Mouse (Mus musculus): Measurements from ENCODE around the gene Dnajb12.
"Not testable (repeated sequence)": the region's sequence is repeated elsewhere in the genome, so short reads cannot be mapped to it uniquely, and the experiment has no call there.

The Dnajb12 gene

GRCm38 (mm10) chr10:59872651-59873050, 6.7 kb upstream of the Dnajb12 start:
- not testable (repeated sequence) for DNase-seq

DNA sequence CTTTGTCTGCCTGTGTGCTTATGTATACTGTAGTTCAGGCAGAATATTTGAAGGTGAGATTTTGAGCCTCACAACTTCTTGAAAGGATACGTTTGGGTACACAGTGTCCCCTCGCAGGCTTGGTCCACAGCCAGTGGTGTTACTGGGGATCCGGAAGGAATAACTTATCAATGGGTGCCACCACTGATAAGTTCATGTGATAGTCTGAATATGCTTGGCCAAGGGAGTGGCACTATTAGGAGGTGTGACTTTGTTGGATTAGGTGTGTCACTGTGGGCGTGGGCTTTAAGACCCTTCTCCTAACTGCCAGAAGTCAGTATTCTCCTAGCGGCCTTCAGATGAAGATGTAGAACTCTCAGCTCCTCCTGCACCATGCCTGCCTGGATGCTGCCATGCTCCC, 6.2 kb upstream of the Dnajb12 start:
- DNase-seq = no peak

DNA sequence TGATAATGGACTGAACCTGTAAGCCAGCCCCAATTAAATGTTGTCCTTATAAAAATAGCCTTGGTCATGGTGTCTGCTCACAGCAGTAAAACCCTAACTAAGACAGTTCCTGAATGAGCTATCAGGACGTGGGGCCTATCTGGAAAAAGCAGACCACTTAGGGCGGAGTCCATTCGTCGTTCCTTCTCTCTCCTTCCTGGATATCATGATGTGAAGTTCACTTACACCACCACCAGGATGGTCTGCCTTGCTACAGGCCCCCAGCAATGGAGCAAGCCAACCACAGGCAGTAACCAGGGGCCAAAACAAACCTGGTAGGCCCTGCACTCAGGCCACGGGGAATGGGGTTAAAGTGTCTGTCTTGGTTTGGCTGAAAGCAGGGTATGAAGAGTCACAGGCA, 5.7 kb upstream of the Dnajb12 start:
- DNase-seq = no peak

GRCm38 (mm10) chr10:59875396-59875795, 4.0 kb upstream of the Dnajb12 start:
- DNase-seq = no peak

- DNase-seq = not testable (repeated sequence)
Measured at GRCm38 (mm10) chr10:59876698-59877097, 2.7 kb upstream of the Dnajb12 start.

DNA sequence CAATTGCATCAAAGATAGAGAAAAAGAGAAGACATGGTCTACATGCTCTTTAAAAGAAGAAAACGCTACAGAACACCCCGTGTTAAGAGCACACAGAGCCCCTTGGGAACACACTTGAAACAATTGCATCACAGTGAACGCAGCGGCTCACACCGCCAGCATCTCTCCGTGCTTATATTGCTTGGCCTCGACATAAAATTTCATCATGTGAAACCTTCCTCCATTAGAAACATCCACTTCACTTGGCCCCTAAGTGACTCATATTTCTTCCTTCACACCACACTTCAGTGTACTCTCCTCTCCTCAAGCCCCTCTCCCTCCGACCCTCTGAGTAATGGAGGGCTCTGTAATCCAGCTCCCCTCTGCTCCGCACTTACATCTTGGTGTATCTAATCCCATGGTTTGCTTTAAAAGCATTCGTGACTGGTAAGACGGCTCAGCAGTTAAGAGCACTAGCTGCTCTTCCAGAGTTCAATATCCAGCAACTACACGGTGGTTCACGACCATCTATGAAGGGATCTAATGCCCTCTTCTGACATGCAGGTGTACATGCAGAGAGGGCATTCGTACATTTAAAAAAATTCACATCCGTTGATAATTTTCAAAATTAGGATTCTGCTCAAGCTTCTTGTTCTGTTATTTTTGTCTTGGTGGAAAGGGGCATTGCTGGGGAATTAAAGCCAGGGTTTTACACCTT, 1.8 kb upstream of the Dnajb12 start:
- no peak for DNase-seq

DNA sequence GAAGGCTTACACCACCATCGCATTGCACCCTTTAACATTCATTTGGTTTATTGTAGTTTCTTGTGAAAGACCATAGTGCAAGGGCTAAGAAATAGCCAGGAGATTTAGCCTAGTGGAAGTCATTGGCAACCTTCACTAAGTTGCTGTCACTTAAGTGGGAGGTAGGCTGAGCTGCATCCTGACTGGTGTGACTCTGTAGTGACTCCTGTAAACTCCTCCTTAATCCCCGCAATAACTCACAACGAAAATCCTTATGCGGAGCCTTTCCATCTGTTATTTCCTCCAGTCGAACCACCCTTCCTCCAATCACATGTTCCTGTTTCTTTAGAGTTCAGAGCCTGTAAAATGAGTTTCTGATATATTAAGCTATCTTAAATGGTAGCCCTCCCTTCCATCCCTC, 533 bp upstream of the Dnajb12 start:
- DNase-seq = no peak

GRCm38 (mm10) chr10:59880029-59880386, 652 bp downstream of the Dnajb12 start:
- no peak for DNase-seq

- no peak for DNase-seq
Measured at GRCm38 (mm10) chr10:59880837-59881236, 1.5 kb downstream of the Dnajb12 start.

- DNase-seq = no peak
Measured at GRCm38 (mm10) chr10:59884327-59885173, 5.2 kb downstream of the Dnajb12 start.

- DNase-seq = no peak
Measured at GRCm38 (mm10) chr10:59885174-59886080, 6.1 kb downstream of the Dnajb12 start.

- DNase-seq = no peak
Measured at GRCm38 (mm10) chr10:59886081-59886466, 6.7 kb downstream of the Dnajb12 start.

DNA sequence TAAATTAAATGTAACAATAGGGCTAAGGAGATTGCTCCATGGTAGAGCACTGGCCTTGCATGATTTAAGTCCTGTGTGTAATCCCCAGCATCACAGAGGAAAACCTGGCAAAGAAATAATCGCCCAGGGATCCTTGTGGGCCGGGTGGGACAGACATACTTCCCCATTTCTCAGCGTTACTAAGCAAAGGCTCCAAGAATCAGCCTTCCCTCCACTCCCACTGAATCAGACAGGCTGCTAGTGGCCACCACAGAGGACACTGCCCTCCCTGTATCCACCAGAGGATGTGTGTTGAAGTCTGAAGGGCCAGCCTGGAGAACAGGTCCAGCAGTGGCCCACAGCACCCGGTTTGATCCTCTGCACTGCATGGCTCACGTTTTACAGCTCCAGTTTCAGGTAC, 8.1 kb downstream of the Dnajb12 start:
- DNase-seq = no peak

DNA sequence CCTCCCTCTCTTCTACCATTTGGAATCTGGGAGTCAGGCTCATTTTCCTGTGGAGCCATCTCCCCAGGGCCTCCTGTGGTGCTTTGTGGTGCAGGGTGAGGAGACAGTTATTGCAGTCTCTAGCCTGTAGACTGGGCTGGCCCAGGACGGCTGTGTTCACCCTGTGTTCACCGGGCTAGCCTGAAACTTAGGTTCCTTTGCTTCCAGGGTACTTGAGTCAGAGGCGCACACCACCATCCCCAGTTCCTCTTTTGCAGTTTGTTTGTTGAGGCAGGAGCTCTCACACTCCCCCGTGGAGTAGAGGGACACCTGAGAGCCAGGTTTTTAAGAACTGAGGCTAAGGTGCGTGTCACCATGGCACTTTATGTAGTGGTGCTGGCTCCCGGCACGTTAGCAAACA, 10.0 kb downstream of the Dnajb12 start:
- no peak for DNase-seq

DNA sequence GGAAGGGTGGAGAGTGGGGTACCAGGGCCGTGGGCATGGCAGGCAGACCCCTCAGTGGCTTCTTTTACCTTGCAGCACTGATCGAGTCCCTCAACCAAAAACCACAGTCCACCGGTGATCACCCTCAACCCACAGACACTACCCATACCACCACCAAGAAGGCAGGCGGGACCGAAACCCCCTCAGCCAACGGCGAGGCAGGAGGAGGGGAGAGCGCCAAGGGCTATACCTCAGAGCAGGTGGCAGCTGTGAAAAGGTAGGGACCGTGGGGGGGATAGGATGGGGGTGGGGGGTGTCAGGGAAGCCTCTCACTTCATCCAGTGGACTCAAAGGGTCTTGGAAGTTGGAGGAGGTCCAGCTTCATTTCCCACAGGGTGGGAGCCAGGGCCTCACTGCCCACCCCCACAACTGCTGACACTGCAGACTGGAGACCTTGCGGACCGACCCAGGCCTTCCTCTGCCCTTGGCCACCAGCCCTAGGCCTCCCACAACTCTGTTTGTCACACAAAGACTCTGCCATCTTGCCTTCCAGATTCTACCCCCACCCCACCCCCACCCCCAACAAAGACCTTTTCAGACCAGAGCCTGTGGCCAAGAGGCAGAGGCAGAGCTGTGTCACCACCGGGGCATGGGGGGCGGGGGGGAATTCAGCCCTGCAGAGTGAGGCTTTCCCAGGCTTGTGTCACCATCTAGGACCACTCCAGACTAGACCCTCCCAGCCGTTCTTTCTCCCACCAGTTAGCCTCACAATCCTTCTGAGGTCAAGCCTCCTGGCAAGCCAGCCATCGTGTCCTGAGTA, 10.8 kb downstream of the Dnajb12 start:
- DNase-seq = no peak

- DNase-seq = peak; percentile 66
Measured at GRCm38 (mm10) chr10:59892977-59893376, 13.6 kb downstream of the Dnajb12 start.

- peak; percentile 90 for DNase-seq
Measured at GRCm38 (mm10) chr10:59894251-59895160, 15.2 kb downstream of the Dnajb12 start.

DNA sequence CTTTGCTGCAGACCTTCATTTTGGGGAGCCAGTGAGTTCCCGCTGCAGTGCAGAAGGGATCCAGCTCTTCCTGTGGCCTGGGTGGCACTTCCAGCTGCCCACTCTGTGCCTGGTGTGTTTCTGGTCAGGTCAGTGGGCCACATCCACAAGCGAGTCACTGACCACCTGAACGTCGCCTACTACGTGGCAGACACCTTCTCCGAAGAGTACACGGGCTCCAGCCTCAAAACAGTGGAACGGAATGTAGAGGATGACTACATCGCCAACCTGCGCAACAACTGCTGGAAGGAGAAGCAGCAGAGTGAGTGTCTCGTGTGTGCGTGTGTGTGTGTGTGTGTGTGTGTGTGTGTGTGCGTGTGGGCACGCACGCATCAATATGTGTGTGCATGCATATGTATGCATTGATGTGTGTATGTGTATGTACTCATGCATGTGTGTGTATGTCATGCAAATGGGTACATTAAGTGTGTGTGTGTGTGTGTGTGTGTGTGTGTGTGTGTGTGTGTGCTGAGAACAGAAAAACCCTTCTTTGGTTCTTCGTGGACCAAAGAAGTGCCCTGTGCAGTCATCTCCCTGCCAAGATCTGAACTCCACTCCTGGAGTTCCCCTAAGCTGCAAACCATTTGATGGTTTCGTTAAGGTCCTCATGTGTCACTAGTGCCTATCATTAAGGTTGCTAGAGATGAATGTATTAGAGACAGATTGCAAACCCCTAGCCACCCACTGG, 16.3 kb downstream of the Dnajb12 start:
- no peak for DNase-seq

DNA sequence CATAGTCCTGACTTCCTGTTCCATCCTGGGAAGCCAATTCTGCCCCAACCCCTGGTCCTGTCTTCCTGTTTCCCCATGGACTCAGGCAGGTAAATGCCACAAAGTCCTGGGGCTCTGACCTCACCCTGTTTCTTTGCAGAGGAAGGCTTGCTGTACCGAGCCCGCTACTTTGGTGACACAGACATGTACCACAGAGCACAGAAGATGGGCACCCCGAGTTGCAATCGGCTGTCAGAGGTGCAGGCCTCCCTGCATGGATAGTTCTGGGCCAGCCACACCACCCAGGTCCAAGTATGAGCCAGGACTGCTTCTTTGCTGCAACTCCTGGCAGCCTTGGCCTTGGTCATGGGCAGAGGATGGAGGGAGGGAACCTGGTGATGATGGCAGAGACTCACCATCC, 16.9 kb downstream of the Dnajb12 start:
- DNase-seq = no peak

DNA sequence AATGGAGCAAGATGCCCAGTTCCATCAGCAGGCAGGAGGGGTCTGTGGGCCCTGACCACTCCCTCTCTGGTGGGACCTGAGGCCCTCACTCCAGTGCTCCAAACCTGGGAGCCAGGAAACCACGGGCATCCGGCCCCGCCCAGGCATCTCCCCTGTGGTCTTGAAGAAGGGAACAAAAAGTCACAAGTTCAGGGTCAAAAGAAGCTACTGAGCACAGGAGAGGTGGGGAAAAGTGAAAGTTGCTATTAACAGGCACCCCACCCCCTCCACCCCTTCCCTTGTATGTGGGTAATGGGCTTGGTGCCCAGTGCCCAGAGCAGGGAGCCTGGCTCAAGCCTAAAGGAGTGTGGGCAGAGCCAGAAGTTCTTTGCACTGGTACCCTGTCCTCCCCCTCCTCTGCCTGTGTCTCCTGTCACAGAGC, 17.6 kb downstream of the Dnajb12 start:
- DNase-seq = no peak

- peak; percentile 72 for DNase-seq
Measured at GRCm38 (mm10) chr10:59897511-59897910, 18.2 kb downstream of the Dnajb12 start.
